Mouse (Mus musculus) MEL (cell line): ENCODE measurements around the gene Etfbkmt. TPM values are rescaled to one million over a fixed set of nuclear protein-coding genes. Genes with fewer than 3 reads are reported as not detected.

Source experiments
- DNase-seq: peaks from one replicate; pipeline ENCODE4 v3.0.0; 2011; ENCODE audit warnings: low read depth, low spot score
- H3K27ac ChIP-seq: 2 replicates; pipeline ENCODE4 v1.5.1; 2012; ENCODE audit warnings: low read depth, mild to moderate bottlenecking, control low read depth, low read length, moderate library complexity; ENCODE audit not compliant: control insufficient read depth
- H3K27me3 ChIP-seq, 2 experiments: fragments of 150-350 bp in 1 of 2; sonication (generic) in 1 of 2; 2 replicates each; pipeline ENCODE4 v1.6.1; 2012; ENCODE audit warnings: low read length in 2 of 2, mild to moderate bottlenecking in 2 of 2, improper control_type of control experiment in 1 of 2, moderate library complexity in 1 of 2; ENCODE audit not compliant: insufficient read depth in 2 of 2, control insufficient read depth in 1 of 2
- H3K36me3 ChIP-seq, 2 experiments: 2 replicates each; pipeline ENCODE4 v1.6.1; 2012 to 2014; ENCODE audit warnings: low read length in 2 of 2, improper control_type of control experiment in 1 of 2, inconsistent platforms in 1 of 2, mild to moderate bottlenecking in 1 of 2; ENCODE audit not compliant: insufficient read depth in 2 of 2, control insufficient read depth in 1 of 2
- H3K4me1 ChIP-seq, 2 experiments: fragments of 150-350 bp in 1 of 2; sonication (generic) in 1 of 2; 2 replicates each; pipeline ENCODE4 v1.6.1; 2012; ENCODE audit warnings: low read length in 2 of 2, improper control_type of control experiment in 1 of 2, mild to moderate bottlenecking in 1 of 2; ENCODE audit not compliant: insufficient read depth in 2 of 2, control insufficient read depth in 1 of 2
- H3K4me3 ChIP-seq, 2 experiments: fragments of 150-350 bp in 1 of 2; sonication (generic) in 1 of 2; 2 replicates each; pipeline ENCODE4 v1.5.1; 2012; ENCODE audit warnings: low read depth in 2 of 2, low read length in 2 of 2, mild to moderate bottlenecking in 2 of 2, moderate library complexity in 2 of 2, control low read depth in 1 of 2, improper control_type of control experiment in 1 of 2; ENCODE audit not compliant: control insufficient read depth in 1 of 2, insufficient read depth in 1 of 2
- H3K79me2 ChIP-seq: 2 replicates; pipeline ENCODE4 v1.6.1; 2012; ENCODE audit warnings: mild to moderate bottlenecking, low read length, moderate library complexity; ENCODE audit not compliant: control insufficient read depth, poor library complexity, insufficient read depth
- H3K9ac ChIP-seq: 2 replicates; pipeline ENCODE4 v1.6.1; 2012; ENCODE audit warnings: low read depth, mild to moderate bottlenecking, control low read depth, low read length, moderate library complexity; ENCODE audit not compliant: control insufficient read depth, poor library complexity, severe bottlenecking
- H3K9me3 ChIP-seq: fragments of 150-350 bp; sonication (generic); replicated peaks from 2 replicates; pipeline ENCODE4 v1.6.1; 2012; ENCODE audit warnings: mild to moderate bottlenecking, low read length, improper control_type of control experiment, moderate library complexity; ENCODE audit not compliant: insufficient read depth
- BHLHE40 ChIP-seq: IDR thresholded peaks from 2 replicates; pipeline ENCODE4 v1.6.1; 2012; ENCODE audit warnings: low read depth, mild to moderate bottlenecking, inconsistent platforms, low read length, improper control_type of control experiment, borderline replicate concordance
- CHD2 ChIP-seq: IDR thresholded peaks from 2 replicates; pipeline ENCODE4 v1.6.1; 2011; ENCODE audit warnings: low read length, improper control_type of control experiment
- CTCF ChIP-seq, 3 experiments: IDR thresholded peaks in 2 of 3; conservative IDR thresholded peaks in 1 of 3; 2 replicates each; pipeline ENCODE4 v1.5.1; 2011 to 2012; ENCODE audit warnings: low read length in 3 of 3, low read depth in 2 of 3, mild to moderate bottlenecking in 2 of 3, improper control_type of control experiment in 1 of 3, inconsistent platforms in 1 of 3, mixed read lengths in 1 of 3, moderate library complexity in 1 of 3; ENCODE audit not compliant: control insufficient read depth in 1 of 3, insufficient read depth in 1 of 3, poor library complexity in 1 of 3, severe bottlenecking in 1 of 3
- E2F4 ChIP-seq: IDR thresholded peaks from 2 replicates; pipeline ENCODE4 v1.6.1; 2011; ENCODE audit warnings: low read depth, low read length, improper control_type of control experiment, borderline replicate concordance
- ELF1 ChIP-seq: IDR thresholded peaks from 2 replicates; pipeline ENCODE4 v1.6.1; 2014; ENCODE audit warnings: low read depth, mild to moderate bottlenecking, inconsistent platforms, low read length, improper control_type of control experiment, moderate library complexity
- EP300 ChIP-seq, 2 experiments: IDR thresholded peaks; 2 replicates each; pipeline ENCODE4 v1.6.1; 2011; ENCODE audit warnings: improper control_type of control experiment in 2 of 2, low read length in 2 of 2, low read depth in 1 of 2, mild to moderate bottlenecking in 1 of 2
- ETS1 ChIP-seq: IDR thresholded peaks from 2 replicates; pipeline ENCODE4 v1.6.1; 2012; ENCODE audit warnings: low read depth, mild to moderate bottlenecking, inconsistent platforms, low read length, improper control_type of control experiment, moderate library complexity
- GABPA ChIP-seq: IDR thresholded peaks from 2 replicates; pipeline ENCODE4 v1.6.1; 2012; ENCODE audit warnings: low read depth, mild to moderate bottlenecking, inconsistent platforms, low read length, improper control_type of control experiment, moderate library complexity
- GATA1 ChIP-seq: IDR thresholded peaks from 2 replicates; pipeline ENCODE4 v1.6.1; 2011; ENCODE audit warnings: low read depth, low read length, improper control_type of control experiment
- HCFC1 ChIP-seq: IDR thresholded peaks from 2 replicates; pipeline ENCODE4 v1.6.1; 2012; ENCODE audit warnings: low read depth, mild to moderate bottlenecking, inconsistent platforms, low read length, improper control_type of control experiment, moderate library complexity
- JUND ChIP-seq: IDR thresholded peaks from 2 replicates; pipeline ENCODE4 v1.6.1; 2011; ENCODE audit warnings: low read depth, mild to moderate bottlenecking, improper control_type of control experiment, low read length
- MAX ChIP-seq: IDR thresholded peaks from 2 replicates; pipeline ENCODE4 v1.6.1; 2011; ENCODE audit warnings: low read length, improper control_type of control experiment
- MXI1 ChIP-seq: IDR thresholded peaks from 2 replicates; pipeline ENCODE4 v1.6.1; 2011; ENCODE audit warnings: mild to moderate bottlenecking, low read depth, low read length, improper control_type of control experiment
- MYB ChIP-seq: IDR thresholded peaks from 2 replicates; pipeline ENCODE4 v1.6.1; 2011; ENCODE audit warnings: mild to moderate bottlenecking, low read depth, low read length, improper control_type of control experiment
- NELFE ChIP-seq: IDR thresholded peaks from 2 replicates; pipeline ENCODE4 v1.6.1; 2011; ENCODE audit warnings: low read depth, low read length, improper control_type of control experiment
- NRF1 ChIP-seq: IDR thresholded peaks from 2 replicates; pipeline ENCODE4 v1.6.1; 2014; ENCODE audit warnings: low read depth, mild to moderate bottlenecking, inconsistent platforms, low read length, improper control_type of control experiment, moderate library complexity; ENCODE audit not compliant: poor library complexity, insufficient read depth, severe bottlenecking
- POLR2AphosphoS5 ChIP-seq: IDR thresholded peaks from 2 replicates; pipeline ENCODE4 v1.6.1; 2012; ENCODE audit warnings: low read depth, borderline replicate concordance, mild to moderate bottlenecking, inconsistent platforms, low read length, moderate library complexity, mixed read lengths
- RAD21 ChIP-seq: IDR thresholded peaks from 2 replicates; pipeline ENCODE4 v1.6.1; 2011; ENCODE audit warnings: mild to moderate bottlenecking, low read depth, low read length, improper control_type of control experiment
- RCOR1 ChIP-seq: IDR thresholded peaks from 2 replicates; pipeline ENCODE4 v1.6.1; 2012; ENCODE audit warnings: low read depth, mild to moderate bottlenecking, inconsistent platforms, low read length, improper control_type of control experiment
- SIN3A ChIP-seq: IDR thresholded peaks from 2 replicates; pipeline ENCODE4 v1.6.1; 2012; ENCODE audit warnings: low read length, improper control_type of control experiment, inconsistent platforms
- SMC3 ChIP-seq: IDR thresholded peaks from 2 replicates; pipeline ENCODE4 v1.6.1; 2011; ENCODE audit warnings: low read depth, low read length, improper control_type of control experiment
- TBP ChIP-seq: IDR thresholded peaks from 2 replicates; pipeline ENCODE4 v1.8.0; 2011; ENCODE audit warnings: low read depth, low read length, improper control_type of control experiment
- UBTF ChIP-seq: IDR thresholded peaks from 2 replicates; pipeline ENCODE4 v1.6.1; 2012; ENCODE audit warnings: low read depth, mild to moderate bottlenecking, inconsistent platforms, low read length, improper control_type of control experiment, moderate library complexity, borderline replicate concordance; ENCODE audit not compliant: insufficient read depth
- USF1 ChIP-seq: IDR thresholded peaks from 2 replicates; pipeline ENCODE4 v1.6.1; 2014; ENCODE audit warnings: low read depth, mild to moderate bottlenecking, inconsistent platforms, low read length, improper control_type of control experiment, moderate library complexity
- USF2 ChIP-seq, 2 experiments: IDR thresholded peaks; 2 replicates each; pipeline ENCODE4 v1.6.1; 2011 to 2012; ENCODE audit warnings: improper control_type of control experiment in 2 of 2, low read length in 2 of 2, borderline replicate concordance in 1 of 2, inconsistent platforms in 1 of 2, low read depth in 1 of 2, mild to moderate bottlenecking in 1 of 2; ENCODE audit not compliant: insufficient read depth in 1 of 2
- ZC3H11A ChIP-seq: IDR thresholded peaks from 2 replicates; pipeline ENCODE4 v1.6.1; 2012; ENCODE audit warnings: low read depth, mild to moderate bottlenecking, inconsistent platforms, low read length, improper control_type of control experiment
- ZNF384 ChIP-seq: IDR thresholded peaks from 2 replicates; pipeline ENCODE4 v1.6.1; 2012; ENCODE audit warnings: low read depth, mild to moderate bottlenecking, inconsistent platforms, low read length, improper control_type of control experiment
- polyA plus RNA-seq, 2 experiments: library from polyadenylated mRNA; stranded (reverse) in 1 of 2; unstranded in 1 of 2; fragments of >175 nt in 1 of 2; fragments of >200 nt in 1 of 2; gene quantifications; 2 replicates each; pipeline versions ENCODE4 v1.2.1 to v1.2.4; 2012; ENCODE audit warnings: low replicate concordance in 2 of 2, low read depth in 1 of 2; ENCODE audit not compliant: insufficient read length in 2 of 2, insufficient read depth in 1 of 2, missing spikeins in 1 of 2
- total RNA-seq: library from RNA; depleted of rRNA; stranded (reverse); fragments of 300-350 nt; gene quantifications from 2 replicates; pipeline ENCODE4 v1.2.3, GENCODE M21; 2012

Etfbkmt gene
- total and polyA plus RNA-seq, 3 experiments, result 3.4 to 5.7 TPM; not detected in 1

- Histone ChIP-seq H3K9ac (no peak overlapping the region), H3K79me2 (no peaks in the 10 kb centered on the region), H3K27ac (no peak overlapping the region), H3K9me3 (no peaks in the 10 kb centered on the region), H3K4me1 (peaks cover 0 to under 1% of the 10 kb centered on the region in 2 experiments; a peak in 1 of 4 replicates), H3K36me3 (no peaks in the 10 kb centered on the region; a peak in 1 of 4 replicates), H3K27me3 (no peaks in the 10 kb centered on the region; a peak in 1 of 4 replicates), H3K4me3 (no peak overlapping the region)
- DNase-seq, result peak; percentile 69
- TF ChIP-seq JUND (no peak), HCFC1 (no peak), CTCF (IDR thresholded peaks at IDR 0.05 in 2 of 3, conservative IDR thresholded peaks at IDR 0.05 in 1 of 3; ENCODE audit: control insufficient read depth in 1 of 3, insufficient read depth in 1 of 3, low read depth in 2 of 3, low read length in 3 of 3, poor library complexity in 1 of 3, severe bottlenecking in 1 of 3) (peak in 2 of 3 experiments; percentile 66 to 74; a peak in 4 of 6 replicates), NRF1 (no peak), RAD21 (peak; percentile 87), ZC3H11A (peak; percentile 83), USF2 (IDR thresholded peaks at IDR 0.05; ENCODE audit: borderline replicate concordance in 1 of 2, insufficient read depth in 1 of 2, low read depth in 1 of 2, low read length in 2 of 2) (no peak), CHD2 (no peak), ETS1 (no peak), MAX (no peak), GATA1 (no peak), SIN3A (no peak), USF1 (no peak), MXI1 (no peak), ZNF384 (no peak), SMC3 (peak; percentile 80), MYB (no peak), E2F4 (no peak), NELFE (no peak), TBP (no peak), EP300 (IDR thresholded peaks at IDR 0.05; ENCODE audit: low read depth in 1 of 2, low read length in 2 of 2) (no peak), ELF1 (no peak), GABPA (no peak), RCOR1 (no peak), UBTF (no peak), BHLHE40 (no peak), POLR2AphosphoS5 (no peak)
Observed at GRCm38 (mm10) chr6:149119853-149120252, 19.8 kb upstream of the Etfbkmt start.
